Mouse (Mus musculus): ENCODE data around the gene Spef1. TPM values are rescaled to one million over a fixed set of nuclear protein-coding genes. Genes with fewer than 3 reads are reported as not detected.

Spef1 gene
- polyA plus RNA-seq, 1 experiment from 2014 or later, result 3.3 TPM

DNA sequence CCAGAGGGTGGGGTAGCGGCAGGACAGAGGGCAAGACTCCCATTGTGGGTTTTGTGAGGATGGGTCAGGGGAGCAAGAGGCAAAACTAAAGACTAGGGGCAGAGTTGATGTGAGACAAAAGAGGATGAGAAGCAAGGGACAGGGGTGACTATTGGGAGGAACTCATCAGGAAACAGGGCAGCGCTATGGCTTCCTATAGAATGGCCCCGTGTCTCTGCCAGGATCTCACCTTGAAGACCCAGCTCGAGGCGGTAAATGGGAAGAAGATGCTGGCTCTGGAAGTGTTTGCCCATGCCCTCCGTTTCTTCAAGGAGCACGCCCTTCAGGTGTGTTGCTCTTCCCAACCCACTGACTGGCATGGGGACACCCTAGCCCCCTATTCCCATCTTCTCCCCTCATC lies 48.3 kb downstream of the Spef1 start:
- Histone ChIP-seq H3K9ac (replicated peaks; ENCODE audit: low read length) (no peak overlapping the region), H3K4me1 (ENCODE audit: insufficient read depth, low read length) (peaks cover 18% of the 10 kb centered on the region), H3K27me3 (ENCODE audit: insufficient read depth, low read length) (no peaks in the 10 kb centered on the region), H3K36me3 (ENCODE audit: insufficient read depth, low read length) (peaks cover 23% of the 10 kb centered on the region), H3K4me2 (replicated peaks; ENCODE audit: low read depth, low read length) (no peak overlapping the region), H3K9me3 (ENCODE audit: low read length) (no peaks in the 10 kb centered on the region), H3K27ac (ENCODE audit: low read length) (no peak overlapping the region), H3K4me3 (ENCODE audit: low read length) (no peak overlapping the region)
- no peak for ATAC-seq (ENCODE audit: low FRiP score, low TSS enrichment)
- 92% methylated on average over 7 of the region's 7 CpGs for WGBS

DNA sequence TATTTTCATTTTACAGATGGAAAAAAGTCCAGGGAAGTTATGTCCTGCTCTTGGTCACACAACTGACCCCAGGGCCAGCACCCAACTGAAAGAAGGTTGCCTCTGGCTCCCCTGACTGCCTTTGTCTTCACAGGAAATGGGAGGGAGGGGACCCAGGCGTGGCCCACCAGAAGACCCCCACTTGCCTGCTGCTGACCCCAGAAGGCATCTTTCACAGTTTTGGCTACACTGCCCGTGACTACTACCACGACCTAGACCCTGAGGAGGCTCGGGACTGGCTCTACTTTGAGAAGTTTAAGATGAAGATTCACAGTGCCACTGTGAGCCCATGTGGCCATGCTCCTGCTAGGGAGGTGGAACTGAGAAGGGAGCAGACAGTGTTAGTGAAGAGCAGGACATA lies 48.8 kb downstream of the Spef1 start:
- ATAC-seq (ENCODE audit: low FRiP score, low TSS enrichment), result no peak
- no peak overlapping the region for H3K27ac ChIP-seq (ENCODE audit: low read length)
- H3K4me1 ChIP-seq (ENCODE audit: insufficient read depth, low read length), result peaks cover 18% of the 10 kb centered on the region
- H3K9ac ChIP-seq (replicated peaks; ENCODE audit: low read length), result no peak overlapping the region
- WGBS, result 79% methylated on average over 4 of the region's 4 CpGs
- no peak overlapping the region for H3K4me2 ChIP-seq (replicated peaks; ENCODE audit: low read depth, low read length)
- H3K4me3 ChIP-seq (ENCODE audit: low read length), result no peak overlapping the region
- H3K36me3 ChIP-seq (ENCODE audit: insufficient read depth, low read length), result peaks cover 19% of the 10 kb centered on the region; the same call in 1 of the 2 replicates
- no peaks in the 10 kb centered on the region for H3K27me3 ChIP-seq (ENCODE audit: insufficient read depth, low read length)
- H3K9me3 ChIP-seq (ENCODE audit: low read length), result no peaks in the 10 kb centered on the region

DNA sequence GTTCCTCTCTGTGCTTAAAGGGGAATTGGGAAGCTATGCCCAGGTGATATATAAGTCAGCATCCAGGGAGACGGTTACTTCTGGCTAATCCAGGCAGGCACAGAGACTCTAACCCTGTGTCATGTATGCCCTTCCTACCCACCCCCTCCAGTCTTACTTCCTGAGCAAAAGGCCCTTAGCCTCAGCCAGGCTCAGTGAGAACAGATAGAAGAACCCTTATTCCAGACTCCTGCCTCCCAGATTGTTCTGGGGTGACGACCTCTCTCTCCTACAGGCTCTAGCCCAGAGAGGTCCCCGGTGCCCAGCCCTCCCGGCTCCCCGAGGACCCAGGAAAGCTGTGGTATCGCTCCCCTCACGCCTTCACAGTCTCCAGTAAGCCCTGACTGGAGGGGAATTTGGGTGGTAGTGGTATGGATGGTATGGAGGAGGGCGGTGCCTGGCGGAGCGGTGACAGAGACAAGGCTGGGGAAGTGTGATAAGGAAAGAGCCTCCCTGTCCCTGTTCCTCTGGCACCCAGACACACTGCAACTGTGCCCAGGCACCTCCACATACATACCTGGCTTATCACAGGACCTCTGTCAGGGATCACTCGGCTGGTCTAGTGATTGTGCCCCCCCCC lies 51.5 kb downstream of the Spef1 start:
- peak; percentile 17; the same call in 1 of the 2 replicates for ATAC-seq (ENCODE audit: low FRiP score, low TSS enrichment)
- Histone ChIP-seq H3K27ac (ENCODE audit: low read length) (no peak overlapping the region), H3K4me2 (replicated peaks; ENCODE audit: low read depth, low read length) (no peak overlapping the region), H3K4me1 (ENCODE audit: insufficient read depth, low read length) (peaks cover 14% of the 10 kb centered on the region), H3K9ac (replicated peaks; ENCODE audit: low read length) (no peak overlapping the region), H3K36me3 (ENCODE audit: insufficient read depth, low read length) (peaks cover 13% of the 10 kb centered on the region; the same call in 1 of the 2 replicates), H3K9me3 (ENCODE audit: low read length) (no peaks in the 10 kb centered on the region), H3K27me3 (ENCODE audit: insufficient read depth, low read length) (no peaks in the 10 kb centered on the region), H3K4me3 (ENCODE audit: low read length) (no peak overlapping the region)
- WGBS, result 71% methylated on average over 11 of the region's 11 CpGs

DNA sequence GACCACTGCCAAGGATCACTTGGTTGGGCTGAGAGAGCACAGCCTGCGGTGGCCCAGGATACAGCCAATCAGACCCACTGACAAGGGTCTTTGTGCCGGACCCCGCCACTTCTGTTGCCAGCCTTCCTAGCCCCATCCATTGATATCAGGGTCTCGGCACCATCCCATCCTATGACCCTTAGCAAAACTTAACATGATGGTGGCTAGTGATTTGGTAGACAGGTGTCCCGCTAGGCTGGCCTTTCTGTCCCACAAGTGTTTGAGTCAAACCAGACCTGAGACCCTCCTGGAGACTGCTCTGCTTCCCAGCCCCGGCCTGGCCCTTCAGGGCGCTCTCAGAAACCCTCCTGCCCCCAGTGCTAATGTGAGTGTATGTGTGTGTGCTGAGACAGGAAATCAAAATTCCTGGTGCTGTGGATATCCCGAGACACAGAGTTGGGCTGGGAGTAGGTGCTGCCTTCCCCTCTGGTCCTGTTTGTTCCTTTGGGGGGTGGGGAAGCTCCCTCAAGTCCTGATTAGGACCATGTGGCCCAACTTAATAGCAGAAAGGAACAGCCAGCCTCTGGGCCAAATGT lies 52.2 kb downstream of the Spef1 start:
- Histone ChIP-seq H3K27ac (ENCODE audit: low read length) (peak overlapping the region; percentile 54; the same call in 1 of the 2 replicates), H3K9ac (replicated peaks; ENCODE audit: low read length) (no peak overlapping the region), H3K27me3 (ENCODE audit: insufficient read depth, low read length) (no peaks in the 10 kb centered on the region), H3K4me2 (replicated peaks; ENCODE audit: low read depth, low read length) (no peak overlapping the region), H3K4me3 (ENCODE audit: low read length) (no peak overlapping the region), H3K4me1 (ENCODE audit: insufficient read depth, low read length) (0 out of 2 replicates have a peak, but pooled peaks cover 10% of the 10 kb centered on the region), H3K36me3 (ENCODE audit: insufficient read depth, low read length) (peaks cover 9% of the 10 kb centered on the region; the same call in 1 of the 2 replicates), H3K9me3 (ENCODE audit: low read length) (no peaks in the 10 kb centered on the region)
- WGBS, result 79% methylated on average over 8 of the region's 8 CpGs
- ATAC-seq (ENCODE audit: low FRiP score, low TSS enrichment), result no peak; the same call in 1 of the 2 replicates

DNA sequence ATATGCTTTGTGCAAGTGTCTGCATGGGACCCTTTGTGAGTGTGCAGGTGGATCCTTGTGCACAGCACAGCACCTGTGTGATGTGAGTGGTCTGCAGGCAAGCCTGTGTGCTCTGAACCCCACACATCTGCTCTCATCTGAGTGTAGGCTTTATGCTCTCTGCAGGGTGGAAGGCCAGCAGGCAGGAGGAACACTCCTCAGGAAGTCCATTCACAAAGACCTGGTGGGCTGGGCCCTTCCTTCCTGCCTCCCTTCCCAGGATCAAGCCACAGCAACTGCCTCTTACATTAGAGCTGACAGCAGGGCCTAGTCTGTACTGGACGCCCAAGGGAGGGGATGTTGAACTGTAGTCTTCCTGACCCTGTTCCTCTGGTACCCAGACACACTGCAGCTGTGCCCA lies 52.7 kb downstream of the Spef1 start:
- Histone ChIP-seq H3K4me3 (ENCODE audit: low read length) (no peak overlapping the region), H3K9me3 (ENCODE audit: low read length) (no peaks in the 10 kb centered on the region), H3K4me2 (replicated peaks; ENCODE audit: low read depth, low read length) (no peak overlapping the region), H3K27me3 (ENCODE audit: insufficient read depth, low read length) (no peaks in the 10 kb centered on the region), H3K36me3 (ENCODE audit: insufficient read depth, low read length) (peaks cover 9% of the 10 kb centered on the region; the same call in 1 of the 2 replicates), H3K27ac (ENCODE audit: low read length) (peak overlapping the region; percentile 54; the same call in 1 of the 2 replicates), H3K4me1 (ENCODE audit: insufficient read depth, low read length) (0 out of 2 replicates have a peak, but pooled peaks cover 10% of the 10 kb centered on the region), H3K9ac (replicated peaks; ENCODE audit: low read length) (no peak overlapping the region)
- ATAC-seq (ENCODE audit: low FRiP score, low TSS enrichment), result peak; percentile 59
- WGBS, result 50% methylated on average over 1 of the region's 1 CpGs

DNA sequence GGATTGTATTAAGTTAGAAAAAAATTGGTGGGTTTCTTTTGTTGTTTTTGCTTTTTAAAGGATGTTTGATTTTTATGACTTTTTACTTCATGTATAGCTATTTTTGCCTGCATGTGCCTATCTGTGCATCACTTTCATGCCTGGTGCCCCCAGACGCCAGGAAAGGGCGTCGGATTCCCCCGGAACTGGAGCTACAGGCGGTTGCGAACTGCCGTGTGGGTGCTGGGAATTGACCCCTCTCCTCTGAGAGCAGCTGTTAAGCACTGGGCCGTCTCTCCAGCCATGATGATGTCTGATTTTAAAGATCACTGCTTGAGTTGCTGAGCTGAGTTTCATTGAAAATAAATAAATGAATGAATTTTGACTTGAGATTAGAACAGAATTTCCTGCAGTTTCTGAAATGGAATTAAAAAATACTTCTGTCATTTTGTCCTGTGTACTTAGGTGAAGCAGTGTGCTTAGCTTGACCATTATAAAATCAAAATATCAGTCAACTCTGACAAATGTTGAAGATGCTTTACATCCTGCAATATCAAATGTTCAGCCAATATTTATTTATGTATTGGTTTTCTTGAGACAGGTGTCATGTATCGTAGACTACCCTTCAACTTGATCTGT lies 54.0 kb downstream of the Spef1 start, which contains the start of gene Gm11037:
TSS of gene Gm11037 (plus strand) at position 568 of the 618 bp plus-strand sequence.
- Histone ChIP-seq H3K27me3 (ENCODE audit: insufficient read depth, low read length) (no peaks in the 10 kb centered on the region), H3K4me3 (ENCODE audit: low read length) (no peak within 1 kb of the TSS), H3K4me2 (replicated peaks; ENCODE audit: low read depth, low read length) (no peak within 1 kb of the TSS), H3K9ac (replicated peaks; ENCODE audit: low read length) (no peak within 1 kb of the TSS), H3K27ac (ENCODE audit: low read length) (peak within 1 kb of the TSS; percentile 51; the same call in 1 of the 2 replicates), H3K9me3 (ENCODE audit: low read length) (no peaks in the 10 kb centered on the region), H3K36me3 (ENCODE audit: insufficient read depth, low read length) (peaks cover 8% of the 10 kb centered on the region; the same call in 1 of the 2 replicates), H3K4me1 (ENCODE audit: insufficient read depth, low read length) (peaks cover 19% of the 10 kb centered on the region)
- ATAC-seq (ENCODE audit: low FRiP score, low TSS enrichment), result no peak
- WGBS, result 78% methylated on average over 9 of the region's 9 CpGs

DNA sequence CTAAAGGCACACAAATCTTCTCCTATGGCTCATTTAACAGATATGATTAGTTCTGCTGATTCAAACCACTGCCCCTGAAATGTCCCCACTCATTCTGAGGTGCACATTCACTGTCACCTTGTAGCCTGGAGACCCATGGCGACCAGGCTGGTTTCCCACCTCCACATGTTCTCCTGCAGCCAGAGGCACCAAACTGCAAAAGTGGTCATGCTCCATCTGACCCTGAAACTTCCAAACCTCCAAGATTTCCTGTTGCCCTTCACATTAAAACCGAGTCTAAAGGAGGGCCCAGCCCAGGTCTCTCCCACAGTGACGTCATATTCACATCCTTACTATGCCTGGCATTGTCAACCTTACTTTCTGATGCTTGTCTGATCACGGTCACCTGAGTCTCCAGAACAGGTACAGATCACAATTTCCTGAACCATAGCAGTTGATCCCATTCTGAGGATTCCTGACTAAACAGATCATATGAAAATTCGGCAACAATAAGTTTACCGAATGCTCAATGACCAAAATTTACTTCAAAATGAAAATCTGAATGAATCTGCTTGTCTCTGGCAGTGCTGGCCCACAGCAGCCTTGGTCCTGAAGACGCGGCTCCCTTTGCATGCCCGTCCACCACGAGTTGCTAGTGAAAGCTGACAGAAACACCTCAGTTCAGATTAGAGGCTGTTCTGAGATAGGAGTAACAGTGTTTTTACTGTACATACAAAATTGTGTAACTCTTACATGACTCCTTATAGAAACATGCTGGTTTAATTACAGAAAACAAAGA lies 54.8 kb downstream of the Spef1 start:
- H3K4me2 ChIP-seq (replicated peaks; ENCODE audit: low read depth, low read length), result no peak overlapping the region
- H3K9ac ChIP-seq (replicated peaks; ENCODE audit: low read length), result no peak overlapping the region
- peaks cover 2% of the 10 kb centered on the region; the same call in 1 of the 2 replicates for H3K36me3 ChIP-seq (ENCODE audit: insufficient read depth, low read length)
- no peak for ATAC-seq (ENCODE audit: low FRiP score, low TSS enrichment)
- H3K27ac ChIP-seq (ENCODE audit: low read length), result no peak overlapping the region
- peaks cover 24% of the 10 kb centered on the region for H3K4me1 ChIP-seq (ENCODE audit: insufficient read depth, low read length)
- WGBS, result 78% methylated on average over 10 of the region's 10 CpGs
- H3K27me3 ChIP-seq (ENCODE audit: insufficient read depth, low read length), result no peaks in the 10 kb centered on the region
- no peaks in the 10 kb centered on the region for H3K9me3 ChIP-seq (ENCODE audit: low read length)
- no peak overlapping the region for H3K4me3 ChIP-seq (ENCODE audit: low read length)

DNA sequence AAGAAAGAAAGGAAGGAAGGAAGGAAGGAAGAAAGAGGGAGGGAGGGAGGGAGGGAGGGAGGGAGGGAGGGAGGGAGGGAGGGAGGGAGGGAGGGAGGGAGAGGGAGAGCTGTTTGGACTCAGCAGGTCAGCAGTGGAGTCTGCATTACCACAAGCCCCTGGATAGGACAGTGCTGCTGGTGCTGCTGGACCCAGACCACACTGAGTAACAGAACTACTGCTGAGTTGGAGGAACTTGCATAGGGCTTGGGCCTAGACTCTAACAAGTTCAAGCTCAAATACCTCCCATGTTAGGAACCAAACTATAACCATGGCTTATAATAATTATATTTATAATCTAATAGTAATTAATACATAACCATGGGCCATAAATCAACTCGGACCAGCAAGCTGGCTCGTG lies 56.2 kb downstream of the Spef1 start:
- no peak overlapping the region for H3K27ac ChIP-seq (ENCODE audit: low read length)
- H3K36me3 ChIP-seq (ENCODE audit: insufficient read depth, low read length), result no peaks in the 10 kb centered on the region; the same call in 1 of the 2 replicates
- ATAC-seq (ENCODE audit: low FRiP score, low TSS enrichment), result no peak
- peaks cover 37% of the 10 kb centered on the region for H3K4me1 ChIP-seq (ENCODE audit: insufficient read depth, low read length)
- H3K9ac ChIP-seq (replicated peaks; ENCODE audit: low read length), result no peak overlapping the region
- no peak overlapping the region for H3K4me2 ChIP-seq (replicated peaks; ENCODE audit: low read depth, low read length)
- no peak overlapping the region for H3K4me3 ChIP-seq (ENCODE audit: low read length)
- H3K9me3 ChIP-seq (ENCODE audit: low read length), result no peaks in the 10 kb centered on the region
- 75% methylated on average over 2 of the region's 2 CpGs for WGBS
- no peaks in the 10 kb centered on the region for H3K27me3 ChIP-seq (ENCODE audit: insufficient read depth, low read length)

DNA sequence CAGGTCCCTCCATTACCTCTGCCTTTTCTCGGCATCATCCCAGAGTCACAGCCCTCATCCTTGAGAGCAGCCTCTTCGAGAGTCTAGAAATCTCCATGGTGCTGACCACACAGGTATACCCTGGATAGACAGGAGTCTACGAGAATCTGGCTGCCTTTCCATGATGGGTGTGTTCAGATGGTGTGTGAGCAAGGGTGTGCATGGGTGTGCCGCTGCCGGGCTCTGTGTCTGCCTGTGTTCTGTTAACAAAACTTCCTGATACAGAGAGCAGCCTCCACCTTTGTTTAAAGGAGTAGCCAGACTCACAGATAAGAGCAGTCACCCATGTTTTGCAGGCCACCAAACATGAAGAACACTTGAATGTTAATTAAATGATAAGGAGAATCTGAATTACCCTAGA lies 57.2 kb downstream of the Spef1 start:
- no peak for ATAC-seq (ENCODE audit: low FRiP score, low TSS enrichment)
- no peaks in the 10 kb centered on the region; the same call in 1 of the 2 replicates for H3K36me3 ChIP-seq (ENCODE audit: insufficient read depth, low read length)
- H3K4me3 ChIP-seq (ENCODE audit: low read length), result no peak overlapping the region
- WGBS, result 81% methylated on average over 5 of the region's 5 CpGs
- H3K4me1 ChIP-seq (ENCODE audit: insufficient read depth, low read length), result peaks cover 34% of the 10 kb centered on the region
- H3K9ac ChIP-seq (replicated peaks; ENCODE audit: low read length), result no peak overlapping the region
- no peak overlapping the region for H3K27ac ChIP-seq (ENCODE audit: low read length)
- H3K9me3 ChIP-seq (ENCODE audit: low read length), result no peaks in the 10 kb centered on the region
- H3K4me2 ChIP-seq (replicated peaks; ENCODE audit: low read depth, low read length), result no peak overlapping the region
- no peaks in the 10 kb centered on the region for H3K27me3 ChIP-seq (ENCODE audit: insufficient read depth, low read length)
